13 mouse cellular contexts compared by ENCODE assay signal in genomic region chr5:35611900-35612299, GRCm38 (mm10). TPM values are rescaled to one million over a fixed set of nuclear protein-coding genes. Genes with fewer than 3 reads are reported as not detected.
DNase-seq lines count a peak whose midpoint lies in the region; ATAC-seq and TF ChIP-seq lines count a peak whose summit lies in the region.
"Had no signal": no experiment of that assay in that cellular context is flagged by ENCODE, and none has a peak within 500 bp of the region (broad histone marks: within the 10 kb centered on the region; RNA-seq: fewer than 3 reads in every experiment).

No protein-coding gene starts in this region.

- H3K4me2 ChIP-seq in hindbrain, embryonic 14.5 days (replicated peaks), result no peak overlapping the region
- no peak overlapping the region for H3K4me2 ChIP-seq in lung, embryonic 14.5 days
- no peak overlapping the region for H3K4me2 ChIP-seq in myocyte (ENCODE audit: low read depth)
- H3K4me2 ChIP-seq: forebrain, embryonic 13.5 days; liver, embryonic 11.5 days; midbrain, embryonic 11.5 days had no signal

- 0 out of 2 replicates have a peak, but pooled peaks cover 4% of the 10 kb centered on the region for H3K36me3 ChIP-seq in hindbrain, embryonic 10.5 days
- H3K36me3 ChIP-seq in hindbrain, embryonic 14.5 days (replicated peaks; ENCODE audit: control insufficient read depth, insufficient read depth), result peaks cover 16% of the 10 kb centered on the region; the same call in 1 of the 2 replicates
- H3K36me3 ChIP-seq in lung, embryonic 14.5 days (ENCODE audit: insufficient read depth), result no peaks in the 10 kb centered on the region
- no peaks in the 10 kb centered on the region for H3K36me3 ChIP-seq in myocyte (ENCODE audit: control insufficient read depth, insufficient read depth)

- H3K4me1 ChIP-seq in hindbrain, embryonic 10.5 days (replicated peaks), result peaks cover 46% of the 10 kb centered on the region
- peaks cover 14% of the 10 kb centered on the region; the same call in 1 of the 2 replicates for H3K4me1 ChIP-seq in hindbrain, embryonic 14.5 days (replicated peaks; ENCODE audit: control insufficient read depth, insufficient read depth, low read length)
- peaks cover 5% of the 10 kb centered on the region; the same call in 1 of the 2 replicates for H3K4me1 ChIP-seq in lung, embryonic 14.5 days (ENCODE audit: insufficient read depth)
- no peaks in the 10 kb centered on the region for H3K4me1 ChIP-seq in lung, adult 2 months (ENCODE audit: control insufficient read depth, insufficient read depth, low read length)

- H3ac ChIP-seq in myocyte (ENCODE audit: control insufficient read depth, insufficient read length), result no peak overlapping the region

- no peak for TF ChIP-seq CTCF in lung, embryonic 14.5 days (IDR thresholded peaks at IDR 0.05; ENCODE audit: low read depth)
- TF ChIP-seq CTCF in lung, adult 2 months (IDR thresholded peaks at IDR 0.05; ENCODE audit: insufficient read depth, low read length), result no peak

- H3K79me2 ChIP-seq in myocyte (ENCODE audit: control insufficient read depth, insufficient read depth), result no peaks in the 10 kb centered on the region

- H3K9me3 ChIP-seq in hindbrain, embryonic 10.5 days, result no peaks in the 10 kb centered on the region
- no peaks in the 10 kb centered on the region for H3K9me3 ChIP-seq in hindbrain, embryonic 14.5 days (ENCODE audit: control insufficient read depth, low read length)
- no peaks in the 10 kb centered on the region for H3K9me3 ChIP-seq in lung, embryonic 14.5 days (ENCODE audit: low read depth, low read length)
- H3K9me3 ChIP-seq: forebrain, embryonic 13.5 days had no signal

- no peak overlapping the region for H3K9ac ChIP-seq in hindbrain, embryonic 14.5 days
- no peak overlapping the region for H3K9ac ChIP-seq in lung, embryonic 14.5 days
- H3K9ac ChIP-seq: forebrain, embryonic 13.5 days had no signal

- 86% methylated on average over 11 of the region's 11 CpGs for WGBS in hindbrain, embryonic 10.5 days
- WGBS in hindbrain, embryonic 14.5 days, result 84% methylated on average over 11 of the region's 11 CpGs
- WGBS in lung, embryonic 14.5 days, result 72% methylated on average over 11 of the region's 11 CpGs
- WGBS in lung, adult 2 months, result 77% methylated on average over 11 of the region's 11 CpGs

- H3K4me3 ChIP-seq in hindbrain, embryonic 10.5 days, result no peak overlapping the region
- no peak overlapping the region for H3K4me3 ChIP-seq in hindbrain, embryonic 14.5 days (replicated peaks; ENCODE audit: low read length)
- no peak overlapping the region for H3K4me3 ChIP-seq in lung, embryonic 14.5 days (ENCODE audit: low read depth, low read length)
- no peak overlapping the region for H3K4me3 ChIP-seq in lung, adult 2 months (replicated peaks; ENCODE audit: extremely low read depth, low read depth, low read length)
- H3K4me3 ChIP-seq in myocyte, result no peak overlapping the region
- H3K4me3 ChIP-seq: forebrain, embryonic 13.5 days had no signal

- peak; percentile 20 to 33 for DNase-seq in cerebellum, postnatal 14 days
- no peak for DNase-seq in hindbrain, embryonic 10.5 days (ENCODE audit: low spot score)
- DNase-seq in hindbrain, embryonic 14.5 days (ENCODE audit: low spot score), result no peak
- DNase-seq in lung, embryonic 14.5 days, result peak; percentile 23
- no peak for DNase-seq in lung, adult 2 months
- DNase-seq: right cerebral cortex, postnatal 25 days; thymus, postnatal 14 days had no signal

- H3K27ac ChIP-seq in hindbrain, embryonic 10.5 days, result 0 out of 2 replicates have a peak overlapping the region, but pooled peaks have one; percentile 9
- H3K27ac ChIP-seq in hindbrain, embryonic 14.5 days, result no peak overlapping the region
- H3K27ac ChIP-seq in lung, embryonic 14.5 days (ENCODE audit: low read depth), result no peak overlapping the region
- H3K27ac ChIP-seq: forebrain, embryonic 13.5 days had no signal

- no peak for ATAC-seq in cerebellum, adult (ENCODE audit: insufficient number of reproducible peaks, low FRiP score, low TSS enrichment)
- no peak for ATAC-seq in hindbrain, embryonic 14.5 days (ENCODE audit: low FRiP score)
- no peak for ATAC-seq in lung, embryonic 14.5 days (ENCODE audit: insufficient read depth)
- no peak for ATAC-seq in megakaryocyte, adult 5-6 weeks (ENCODE audit: poor library complexity, severe bottlenecking)
- ATAC-seq: forebrain, embryonic 13.5 days had no signal

- H3K27me3 ChIP-seq in hindbrain, embryonic 10.5 days (ENCODE audit: insufficient read depth, poor library complexity, severe bottlenecking), result no peaks in the 10 kb centered on the region
- H3K27me3 ChIP-seq in hindbrain, embryonic 14.5 days (ENCODE audit: control insufficient read depth, insufficient read depth, low read length), result no peaks in the 10 kb centered on the region
- no peaks in the 10 kb centered on the region for H3K27me3 ChIP-seq in lung, embryonic 14.5 days (ENCODE audit: insufficient read depth, low read length)
- no peaks in the 10 kb centered on the region for H3K27me3 ChIP-seq in myocyte (ENCODE audit: control insufficient read depth, insufficient read depth, insufficient read length)
- H3K27me3 ChIP-seq: forebrain, embryonic 13.5 days had no signal

- TF ChIP-seq POLR2A in lung, adult 2 months (IDR thresholded peaks at IDR 0.05; ENCODE audit: borderline replicate concordance, extremely low read depth, low read depth, low read length), result no peak
- no peak for TF ChIP-seq POLR2A in myocyte (IDR thresholded peaks at IDR 0.05; ENCODE audit: insufficient read length, low read depth)

TF ChIP-seq in myocyte, 11 proteins besides CTCF, POLR2A, EP300 and RAD21:
- TF ChIP-seq MAX (IDR thresholded peaks at IDR 0.05; ENCODE audit: low read depth), result no peak
- no peak for TF ChIP-seq SRF (IDR thresholded peaks at IDR 0.05; ENCODE audit: control insufficient read depth, insufficient read length, low read depth)
- peak; percentile 76 to 95 (median 95) for TF ChIP-seq MYOG (IDR thresholded peaks at IDR 0.05; ENCODE audit: control insufficient read depth in 1 of 3, insufficient read depth in 1 of 3, insufficient read length in 2 of 3, low read depth in 2 of 3)
- TF ChIP-seq POLR2AphosphoS2 (IDR thresholded peaks at IDR 0.05; ENCODE audit: insufficient read length, low read depth), result no peak
- no peak for TF ChIP-seq E2F4 (IDR thresholded peaks at IDR 0.05; ENCODE audit: insufficient read depth)
- peak; percentile 58 for TF ChIP-seq TCF3 (IDR thresholded peaks at IDR 0.05; ENCODE audit: insufficient read length, low read depth)
- no peak for TF ChIP-seq USF1 (IDR thresholded peaks at IDR 0.05; ENCODE audit: low read depth)
- TF ChIP-seq MYOD1 (IDR thresholded peaks at IDR 0.05; ENCODE audit: control insufficient read depth in 1 of 3, insufficient read length in 2 of 3, low read depth in 2 of 3), result peak; percentile 65 to 88 (median 79)
- peak; percentile 50 for TF ChIP-seq TCF12 (IDR thresholded peaks at IDR 0.05; ENCODE audit: insufficient read depth, poor library complexity, severe bottlenecking)
- no peak for TF ChIP-seq CEBPB (IDR thresholded peaks at IDR 0.05; ENCODE audit: insufficient read depth, poor library complexity, severe bottlenecking)
- no peak for TF ChIP-seq REST (IDR thresholded peaks at IDR 0.05; ENCODE audit: insufficient read depth, insufficient read length)

RNA-seq across cellular contexts. Expression of gene Acox3, which starts 29.1 kb away (rescaled TPM):
- polyA plus RNA-seq in hindbrain, embryonic 10.5 days (2016; fragmentation: Nextera tagmentation; extraction: Ambion mirVana), result 10.9 and 14.2 TPM in 2 replicates
- polyA plus RNA-seq in hindbrain, embryonic 14.5 days (2014; fragmentation: Nextera tagmentation; extraction: Ambion mirVana), result 13.7 and 14.5 TPM in 2 replicates
- 13.8 and 13.9 TPM in 2 replicates for polyA plus RNA-seq in lung, embryonic 14.5 days (2014; fragmentation: Nextera tagmentation; extraction: Ambion mirVana)
- 42.8 and 53.8 TPM in 2 replicates for polyA plus RNA-seq in lung, adult 2 months (2012; rRNA removed)
- polyA plus RNA-seq in myocyte (2012; fragmentation: generic; extraction: Trizol), result 20.8 TPM
- total RNA-seq in megakaryocyte, adult 5-6 weeks (2015), result 54.4 and 64.0 TPM in 2 replicates
- total RNA-seq in megakaryocyte, adult 5-6 weeks (2017), result 64.0 and 74.3 TPM in 2 replicates

RNA-seq across cellular contexts. Expression of gene Trmt44, which starts 37.0 kb away (rescaled TPM):
- 8.2 and 9.1 TPM in 2 replicates for polyA plus RNA-seq in hindbrain, embryonic 10.5 days (2016; fragmentation: Nextera tagmentation; extraction: Ambion mirVana)
- 6.0 and 6.5 TPM in 2 replicates for polyA plus RNA-seq in hindbrain, embryonic 14.5 days (2014; fragmentation: Nextera tagmentation; extraction: Ambion mirVana)
- 8.8 and 9.3 TPM in 2 replicates for polyA plus RNA-seq in lung, embryonic 14.5 days (2014; fragmentation: Nextera tagmentation; extraction: Ambion mirVana)
- polyA plus RNA-seq in lung, adult 2 months (2012; rRNA removed), result 4.2 and 4.5 TPM in 2 replicates
- 5.1 TPM for polyA plus RNA-seq in myocyte (2012; fragmentation: generic; extraction: Trizol)
- 4.4 and 6.1 TPM in 2 replicates for total RNA-seq in megakaryocyte, adult 5-6 weeks (2015)
- 5.7 and 7.7 TPM in 2 replicates for total RNA-seq in megakaryocyte, adult 5-6 weeks (2017)

Comparison
In these comparisons a context has a peak if more than half of its experiments do, and no peak if none do; other contexts are left out.
1. DNase-seq: peak in cerebellum, postnatal 14 days (2 of 2) and lung, embryonic 14.5 days (single experiment); none in hindbrain, embryonic 10.5 days (single experiment), hindbrain, embryonic 14.5 days (single experiment) and lung, adult 2 months (single experiment).